Mouse (Mus musculus) heart, adult 2 months (tissue): ENCODE results near the gene Kif5c. TPM values are rescaled to one million over a fixed set of nuclear protein-coding genes. Genes with fewer than 3 reads are reported as not detected.

Source experiments
- DNase-seq, 2 experiments: peaks; one replicate each; pipeline ENCODE4 v3.0.0; 2021
- H3K27ac ChIP-seq: fragments of 200-600 bp; 2 replicates; pipeline ENCODE4 v1.8.1; 2022
- H3K27me3 ChIP-seq: fragments of 200-500 bp; 2 replicates; pipeline ENCODE4 v1.6.1; 2012; ENCODE audit warnings: mild to moderate bottlenecking, low read length, inconsistent platforms, mixed read lengths; ENCODE audit not compliant: control insufficient read depth, insufficient read depth
- H3K36me3 ChIP-seq: fragments of 200-500 bp; 2 replicates; pipeline ENCODE4 v1.6.1; 2012; ENCODE audit warnings: low read length, inconsistent platforms; ENCODE audit not compliant: control insufficient read depth, insufficient read depth
- H3K4me1 ChIP-seq: fragments of 200-500 bp; 2 replicates; pipeline ENCODE4 v1.6.1; 2011; ENCODE audit warnings: low read length; ENCODE audit not compliant: control insufficient read depth, insufficient read depth
- H3K4me3 ChIP-seq: fragments of 200-600 bp; 2 replicates; pipeline ENCODE4 v1.8.1; 2022
- H3K79me2 ChIP-seq: fragments of 200-500 bp; replicated peaks from 2 replicates; pipeline ENCODE4 v1.6.1; 2012; ENCODE audit warnings: mild to moderate bottlenecking, inconsistent platforms, low read length, moderate library complexity, mixed read lengths; ENCODE audit not compliant: control insufficient read depth, insufficient read depth
- H3K9ac ChIP-seq: fragments of 200-500 bp; 2 replicates; pipeline ENCODE4 v1.6.1; 2012; ENCODE audit warnings: low read depth, mild to moderate bottlenecking, control low read depth, inconsistent platforms, low read length, mixed read lengths
- CTCF ChIP-seq: fragments of 200-600 bp; IDR thresholded peaks from 2 replicates; pipeline ENCODE4 v1.8.1; 2022; ENCODE audit warnings: antibody characterized with exemption, mild to moderate bottlenecking, moderate library complexity
- EP300 ChIP-seq: fragments of 200-500 bp; IDR thresholded peaks from 2 replicates; pipeline ENCODE4 v1.6.1; 2011; ENCODE audit warnings: low read depth, low read length, control low read depth; ENCODE audit not compliant: insufficient read depth
- POLR2A ChIP-seq: fragments of 200-500 bp; IDR thresholded peaks from 2 replicates; pipeline ENCODE4 v1.6.1; 2011; ENCODE audit warnings: mild to moderate bottlenecking, low read depth, low read length, control low read depth; ENCODE audit not compliant: insufficient read depth
- WGBS: fragments of 180-500 bp; shearing (Covaris S2); methylation state at CpG from one replicate; pipeline ENCODE4 v1.1.7; 2018; 5-methylcytosine and 5-hydroxymethylcytosine counted together
- intact Hi-C: fragments of 180-260 bp; cut with DNase I; formaldehyde crosslinking; loops from one replicate; pipeline ENCODE4 v1.15.1; 2025
- polyA plus RNA-seq: library from polyadenylated mRNA; depleted of rRNA; stranded (reverse); fragments of >200 nt; gene quantifications from 2 replicates; pipeline ENCODE4 v1.2.3, GENCODE M21; 2012
- total RNA-seq, 2 experiments: library from RNA; stranded (reverse); gene quantifications; 2 replicates each; pipeline ENCODE4 v1.2.3; 2021

Gene Kif5c
- total and polyA plus RNA-seq, 3 experiments = 0.52 to 0.82 (median 0.60) TPM

DNA sequence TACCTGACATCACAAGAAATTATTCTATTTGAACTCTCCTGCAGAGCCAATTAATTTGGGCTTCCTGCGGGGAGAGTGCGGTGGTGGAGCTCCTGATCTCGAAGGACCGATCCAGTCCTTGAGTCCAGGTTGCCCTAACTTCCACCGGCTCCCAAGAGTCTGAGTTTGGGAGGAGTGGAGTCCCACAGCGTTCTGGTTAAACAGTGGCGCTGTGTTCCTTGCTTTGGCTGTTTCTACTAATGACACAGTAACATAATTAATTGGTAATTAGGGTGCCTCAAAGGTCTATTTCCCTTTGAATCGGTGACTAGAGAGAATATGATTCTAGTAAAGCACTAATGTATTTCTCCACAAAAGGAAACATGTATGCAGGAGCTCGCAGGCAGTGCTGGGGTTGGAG is 103.2 kb downstream of the Kif5c start:
- no peak overlapping the region for H3K27ac ChIP-seq
- no peaks in the 10 kb centered on the region for H3K36me3 ChIP-seq
- no peak for DNase-seq
- no peaks in the 10 kb centered on the region for H3K79me2 ChIP-seq
- no peak for TF ChIP-seq EP300
- no peak for TF ChIP-seq POLR2A
- no peak for TF ChIP-seq CTCF
- no peak overlapping the region for H3K9ac ChIP-seq
- no peaks in the 10 kb centered on the region for H3K27me3 ChIP-seq
- intact Hi-C loops = no loop called here
- no peaks in the 10 kb centered on the region for H3K4me1 ChIP-seq
- no peak overlapping the region for H3K4me3 ChIP-seq
- 78% methylated on average over 9 of the region's 9 CpGs for WGBS

DNA sequence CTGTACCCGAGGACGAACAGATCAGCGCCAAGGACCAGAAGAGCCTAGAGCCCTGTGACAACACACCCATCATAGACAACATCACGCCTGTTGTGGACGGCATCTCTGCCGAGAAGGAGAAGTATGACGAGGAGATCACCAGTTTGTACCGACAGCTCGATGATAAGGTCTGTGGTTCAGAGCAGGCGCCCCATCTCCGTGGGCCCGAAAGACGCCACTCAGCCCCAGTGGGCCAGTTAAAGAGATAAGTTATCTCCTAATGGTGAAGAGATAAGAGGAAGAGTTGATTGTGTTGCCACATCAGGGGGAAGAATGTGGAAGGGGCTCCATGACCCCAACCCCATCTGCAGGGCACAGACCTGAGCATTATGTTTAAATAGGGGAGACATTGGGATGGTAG is 103.9 kb downstream of the Kif5c start:
- no peak for DNase-seq
- intact Hi-C loops = no loop called here
- Histone ChIP-seq H3K4me1 (no peaks in the 10 kb centered on the region), H3K27me3 (no peaks in the 10 kb centered on the region), H3K27ac (no peak overlapping the region), H3K36me3 (no peaks in the 10 kb centered on the region), H3K4me3 (no peak overlapping the region), H3K9ac (no peak overlapping the region), H3K79me2 (no peaks in the 10 kb centered on the region)
- TF ChIP-seq EP300 (no peak), POLR2A (no peak), CTCF (no peak)
- 49% methylated on average over 13 of the region's 13 CpGs for WGBS

DNA sequence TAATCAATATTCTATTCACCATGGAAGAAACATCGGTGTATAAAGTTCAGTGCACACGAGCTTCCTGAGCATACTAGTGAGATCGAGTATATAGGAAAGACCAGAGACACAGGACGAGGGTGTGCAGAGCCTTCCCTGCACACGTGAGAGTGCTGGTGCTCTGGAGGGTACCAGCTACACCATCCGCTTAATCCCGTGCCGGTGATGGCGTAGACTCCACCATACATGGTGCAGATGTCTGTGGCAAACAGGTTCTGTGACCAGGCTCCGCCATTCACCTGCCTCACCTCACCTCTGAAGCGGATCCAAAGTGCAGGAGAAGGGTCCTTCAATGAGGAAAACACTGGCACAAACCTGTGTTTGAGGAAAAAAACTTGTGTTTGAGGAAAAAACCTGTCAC is 107.6 kb downstream of the Kif5c start:
- TF ChIP-seq POLR2A (no peak), EP300 (no peak), CTCF (no peak)
- WGBS = 85% methylated on average over 11 of the region's 11 CpGs

DNA sequence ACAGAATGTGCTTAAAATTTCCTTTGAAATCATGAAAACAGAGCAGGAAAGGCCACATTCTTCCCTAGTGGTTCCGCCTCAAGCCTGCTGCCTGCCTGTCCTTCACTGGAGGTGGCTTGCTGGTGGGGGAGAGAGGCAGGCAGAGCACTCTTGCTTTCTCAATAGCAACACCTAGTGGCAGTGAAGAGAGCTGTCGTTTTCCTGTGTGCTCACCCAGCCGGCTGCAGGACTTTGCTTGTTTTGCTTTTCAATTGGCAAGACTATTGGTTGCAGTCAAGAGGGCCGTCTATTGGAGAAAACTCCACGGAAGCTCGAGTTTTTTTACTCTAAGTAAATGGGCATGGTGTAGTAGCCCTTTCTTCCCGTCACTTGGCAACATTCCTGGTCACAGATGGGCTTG is 108.1 kb downstream of the Kif5c start:
- Histone ChIP-seq H3K36me3 (no peaks in the 10 kb centered on the region), H3K4me1 (no peaks in the 10 kb centered on the region; the same call in 1 of the 2 replicates), H3K27ac (peak overlapping the region; percentile 5; the same call in 1 of the 2 replicates), H3K27me3 (no peaks in the 10 kb centered on the region), H3K9ac (no peak overlapping the region), H3K4me3 (no peak overlapping the region), H3K79me2 (no peaks in the 10 kb centered on the region)
- WGBS = 4% methylated on average over 7 of the region's 7 CpGs
- DNase-seq = peak; percentile 45 to 65
- intact Hi-C loops = loop anchor here (1.0 to 2.0 kb wide), 2 partner anchors 278 to 368 kb away; no protein-coding TSS in a partner anchor
- TF ChIP-seq EP300 (peak; percentile 63; the same call in 1 of the 2 replicates), CTCF (peak; percentile 90), POLR2A (no peak)

More for the DNA sequence above, 107.6 kb downstream of the Kif5c start:
- Histone ChIP-seq H3K27ac (no peak overlapping the region), H3K36me3 (no peaks in the 10 kb centered on the region), H3K27me3 (no peaks in the 10 kb centered on the region), H3K79me2 (no peaks in the 10 kb centered on the region), H3K4me3 (no peak overlapping the region), H3K4me1 (no peaks in the 10 kb centered on the region; the same call in 1 of the 2 replicates), H3K9ac (no peak overlapping the region)
- DNase-seq = no peak
- intact Hi-C loops = loop anchor here (1.0 to 2.0 kb wide), 2 partner anchors 278 to 367 kb away; no protein-coding TSS in a partner anchor

DNA sequence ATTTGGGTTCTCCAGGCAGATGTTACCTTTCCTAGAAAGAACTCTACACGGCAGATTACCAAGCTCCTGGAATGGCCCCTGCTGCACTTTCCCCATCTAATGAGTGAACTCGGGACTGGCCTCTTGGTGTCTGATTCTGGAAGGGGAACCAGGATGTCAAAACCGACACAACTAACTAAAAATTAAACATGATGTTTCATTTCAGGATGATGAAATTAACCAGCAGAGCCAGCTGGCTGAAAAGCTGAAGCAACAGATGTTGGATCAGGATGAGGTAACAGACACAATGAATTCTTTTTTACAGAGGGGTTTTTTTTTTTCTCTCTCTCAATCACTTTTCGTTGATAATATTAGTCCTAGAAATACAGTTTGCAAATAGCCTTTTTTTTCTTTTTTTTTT is 108.6 kb downstream of the Kif5c start:
- peak overlapping the region; percentile 5; the same call in 1 of the 2 replicates for H3K27ac ChIP-seq
- WGBS = 54% methylated on average over 4 of the region's 4 CpGs
- intact Hi-C loops = loop anchor here (1.0 to 2.0 kb wide), 2 partner anchors 279 to 368 kb away; no protein-coding TSS in a partner anchor
- DNase-seq = peak in 1 of 2 experiments; percentile 33
- no peaks in the 10 kb centered on the region; the same call in 1 of the 2 replicates for H3K4me1 ChIP-seq
- no peak overlapping the region for H3K9ac ChIP-seq
- no peaks in the 10 kb centered on the region for H3K36me3 ChIP-seq
- TF ChIP-seq POLR2A = no peak
- no peak for TF ChIP-seq CTCF
- no peak for TF ChIP-seq EP300
- no peak overlapping the region for H3K4me3 ChIP-seq
- no peaks in the 10 kb centered on the region for H3K79me2 ChIP-seq
- H3K27me3 ChIP-seq = no peaks in the 10 kb centered on the region

DNA sequence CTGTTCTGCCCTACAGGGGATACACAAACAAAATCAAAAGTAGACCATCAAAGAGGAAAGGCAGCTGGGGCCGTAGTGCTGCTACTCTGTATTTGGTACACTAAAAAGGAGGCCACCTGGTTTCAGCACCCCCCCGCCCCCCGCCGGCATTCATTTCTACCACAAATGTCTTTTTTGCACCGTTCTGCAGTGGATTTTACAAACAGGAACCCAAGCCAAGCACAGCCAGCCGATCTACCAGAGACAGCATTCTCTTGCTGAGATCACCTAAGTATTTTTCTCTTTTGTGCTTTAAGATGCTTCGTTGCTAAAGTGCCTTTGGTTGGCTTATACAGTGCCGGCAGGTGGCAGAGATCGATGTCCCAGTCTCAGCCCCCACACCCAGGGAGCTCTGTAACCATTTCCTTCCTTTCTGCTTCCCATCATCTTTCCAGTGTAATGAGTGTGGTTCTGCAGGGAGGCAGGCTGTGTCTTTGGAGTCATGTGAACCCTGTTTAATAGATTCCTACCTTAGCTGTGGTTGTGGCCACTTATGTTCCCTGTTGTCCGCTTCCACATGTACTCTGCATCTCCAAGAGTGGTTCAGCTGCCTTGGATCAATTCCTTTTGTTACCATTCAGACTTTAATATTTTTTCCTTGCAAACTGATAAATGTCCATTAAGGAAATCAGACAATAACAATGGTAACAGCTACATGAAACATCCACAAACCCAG is 110.0 kb downstream of the Kif5c start:
- intact Hi-C loops = no loop called here
- Histone ChIP-seq H3K4me3 (no peak overlapping the region), H3K27me3 (no peaks in the 10 kb centered on the region), H3K4me1 (no peaks in the 10 kb centered on the region; the same call in 1 of the 2 replicates), H3K36me3 (no peaks in the 10 kb centered on the region), H3K9ac (no peak overlapping the region), H3K27ac (no peak overlapping the region), H3K79me2 (no peaks in the 10 kb centered on the region)
- 85% methylated on average over 10 of the region's 10 CpGs for WGBS
- no peak for DNase-seq
- TF ChIP-seq POLR2A = no peak
- no peak for TF ChIP-seq EP300
- TF ChIP-seq CTCF = no peak
